Mouse (Mus musculus): ENCODE data around the gene Tcp11.

DNA sequence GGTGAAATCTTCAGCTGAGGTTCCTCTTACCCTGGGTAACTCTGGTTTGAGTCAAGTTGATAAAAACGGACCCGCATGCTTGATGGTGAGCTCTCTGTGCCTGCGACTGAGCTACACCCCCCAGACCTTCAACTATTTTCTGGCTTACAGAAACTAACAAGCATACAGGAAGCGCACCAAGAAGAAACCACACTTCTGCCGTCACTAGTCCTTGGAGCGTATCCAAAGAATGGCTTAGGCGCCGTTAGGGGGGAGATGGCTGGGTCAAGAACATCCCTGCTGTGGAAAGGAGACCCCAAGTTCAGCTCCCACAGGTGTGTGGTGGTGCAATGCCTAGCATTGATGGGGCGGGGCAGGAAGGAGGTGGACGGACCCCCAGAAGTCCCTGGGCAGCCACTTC, 16.0 kb upstream of the Tcp11 start:
- TF ChIP-seq CTCF (IDR thresholded peaks at IDR 0.05; ENCODE audit: insufficient read depth, low read length) (no peak), POLR2A (IDR thresholded peaks at IDR 0.05; ENCODE audit: borderline replicate concordance, extremely low read depth, low read depth, low read length) (no peak)

Measured in lung, adult 2 months (tissue).